Mouse (Mus musculus): Measurements from ENCODE around the gene Atp13a2. TPM values are rescaled to one million over a fixed set of nuclear protein-coding genes. Genes with fewer than 3 reads are reported as not detected.

Atp13a2 gene
- total RNA-seq, 2 experiments from 2014 or later: 218 TPM

DNA sequence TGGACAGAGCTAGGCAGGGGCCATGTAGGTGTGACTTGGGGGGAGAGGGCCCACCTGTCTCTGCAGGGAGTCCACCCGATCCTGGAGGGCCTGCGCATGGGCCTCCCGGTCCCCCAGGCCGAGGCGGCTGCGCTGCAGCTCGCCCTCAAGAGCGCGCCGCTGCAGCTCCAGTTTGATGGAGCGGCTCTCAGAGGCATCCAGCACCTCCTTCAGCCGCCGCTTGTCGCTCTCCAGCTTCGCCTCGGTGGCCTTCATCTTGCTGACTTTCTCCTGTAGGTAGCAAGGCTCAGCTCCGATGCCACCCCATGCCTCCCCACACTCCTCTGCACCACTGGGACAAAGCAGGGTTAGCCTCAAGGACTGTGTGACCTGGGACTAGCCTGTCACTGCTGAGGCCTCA, 33.5 kb downstream of the Atp13a2 start:
- intact Hi-C loops (cut with DNase I): no loop called here

DNA sequence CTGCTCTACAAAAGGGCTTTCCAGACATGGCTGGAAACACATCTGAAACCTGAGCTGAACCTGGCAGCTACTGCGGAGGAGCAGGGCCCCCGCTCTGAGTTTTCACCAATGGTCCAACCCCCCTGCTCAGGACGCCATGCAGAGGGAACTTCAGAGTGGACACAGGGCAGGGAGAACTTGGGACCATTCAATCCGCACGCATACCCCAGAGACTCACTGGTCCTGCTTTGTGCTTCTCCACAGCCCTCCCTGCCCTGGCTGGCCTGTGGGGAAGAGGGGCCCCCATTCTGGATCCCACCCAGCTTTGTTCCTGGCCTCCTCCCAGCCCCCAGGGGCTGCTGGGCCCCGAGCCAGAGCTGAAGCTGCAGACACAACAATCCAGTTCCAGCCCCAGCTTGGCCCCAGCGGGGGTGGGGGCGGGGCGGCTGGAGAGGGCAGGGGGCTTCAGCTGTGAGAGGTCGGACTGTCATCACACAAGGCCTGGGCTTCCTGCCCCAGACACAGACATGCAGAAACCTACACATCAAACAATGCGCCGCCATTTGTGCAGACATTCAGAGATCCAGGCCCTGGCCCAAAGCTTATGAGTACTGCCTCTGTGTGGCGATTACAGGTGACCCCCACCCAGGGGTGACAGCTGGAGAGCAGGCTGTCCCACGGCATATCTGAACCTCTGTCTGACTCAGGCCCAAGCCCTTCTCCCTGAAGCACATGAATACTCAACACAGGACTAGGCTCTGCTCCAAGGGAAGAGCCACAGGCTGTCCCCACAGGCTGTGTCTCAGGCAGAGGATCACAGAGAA, 34.3 kb downstream of the Atp13a2 start:
- no peak for DNase-seq (ENCODE audit: low spot score in 2 of 2)
- intact Hi-C loops (cut with DNase I): no loop called here

More for the DNA sequence above, 33.5 kb downstream of the Atp13a2 start:
- DNase-seq (ENCODE audit: low spot score in 2 of 2): no peak

DNA sequence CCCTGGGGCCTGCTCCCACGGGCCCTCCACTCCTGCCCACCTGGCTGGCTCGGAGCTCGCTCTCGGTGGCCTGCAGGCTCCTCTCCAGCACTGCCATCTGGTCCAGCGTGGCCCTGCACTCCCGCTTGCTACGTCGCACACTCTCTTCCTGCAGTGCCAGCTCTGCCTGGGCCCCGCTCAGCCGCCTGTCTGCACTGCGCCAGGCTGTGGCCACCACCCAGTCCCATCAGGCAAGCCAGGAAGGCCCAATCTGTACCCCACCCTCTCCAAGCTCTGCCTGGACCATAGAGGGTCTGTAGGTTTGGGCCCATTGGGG, 34.9 kb downstream of the Atp13a2 start:
- DNase-seq (ENCODE audit: low spot score in 2 of 2): no peak
- intact Hi-C loops (cut with DNase I): no loop called here

DNA sequence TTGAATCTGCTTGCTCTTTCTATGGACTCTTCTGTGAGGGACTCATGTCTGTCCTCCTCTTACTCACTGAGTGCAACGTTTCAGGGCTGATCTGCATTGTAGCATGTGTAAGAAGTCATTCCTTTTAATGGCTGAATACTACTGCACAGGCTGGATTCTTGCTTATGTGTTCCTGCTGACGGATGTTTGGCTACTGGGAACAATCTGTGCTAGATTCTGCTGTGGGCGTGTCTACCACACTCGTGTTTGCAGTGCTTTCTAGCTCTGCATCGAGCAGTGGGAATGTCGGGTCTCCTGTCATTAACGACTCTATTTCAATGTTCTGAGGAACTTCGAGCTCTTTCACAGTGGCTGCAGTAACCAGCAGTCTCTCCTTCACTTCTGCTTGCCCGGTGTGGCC, 37.4 kb downstream of the Atp13a2 start:
- peak in 1 of 2 experiments; percentile 56 for DNase-seq (ENCODE audit: low spot score in 2 of 2)
- intact Hi-C loops (cut with DNase I): no loop called here

DNA sequence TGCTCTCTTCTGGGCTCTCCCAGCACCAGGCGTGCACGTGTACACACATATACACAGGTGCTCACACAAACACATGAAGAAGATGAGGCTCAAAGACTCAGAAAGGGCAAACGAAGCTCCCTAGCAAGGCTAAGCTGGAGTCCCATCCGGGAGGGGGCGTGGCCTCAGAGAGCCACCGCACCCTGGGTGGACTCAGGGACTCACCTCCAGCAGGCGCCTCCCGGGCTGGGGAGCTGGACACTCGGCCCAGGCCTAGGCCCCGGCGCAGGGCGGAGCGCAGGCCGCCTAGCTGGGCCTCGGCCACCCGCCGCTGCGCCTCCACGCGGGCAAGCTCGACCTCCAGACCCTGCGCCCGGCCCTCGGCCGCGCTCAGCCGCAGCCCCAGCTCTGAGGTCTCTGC, 38.3 kb downstream of the Atp13a2 start:
- intact Hi-C loops (cut with DNase I): no loop called here

DNA sequence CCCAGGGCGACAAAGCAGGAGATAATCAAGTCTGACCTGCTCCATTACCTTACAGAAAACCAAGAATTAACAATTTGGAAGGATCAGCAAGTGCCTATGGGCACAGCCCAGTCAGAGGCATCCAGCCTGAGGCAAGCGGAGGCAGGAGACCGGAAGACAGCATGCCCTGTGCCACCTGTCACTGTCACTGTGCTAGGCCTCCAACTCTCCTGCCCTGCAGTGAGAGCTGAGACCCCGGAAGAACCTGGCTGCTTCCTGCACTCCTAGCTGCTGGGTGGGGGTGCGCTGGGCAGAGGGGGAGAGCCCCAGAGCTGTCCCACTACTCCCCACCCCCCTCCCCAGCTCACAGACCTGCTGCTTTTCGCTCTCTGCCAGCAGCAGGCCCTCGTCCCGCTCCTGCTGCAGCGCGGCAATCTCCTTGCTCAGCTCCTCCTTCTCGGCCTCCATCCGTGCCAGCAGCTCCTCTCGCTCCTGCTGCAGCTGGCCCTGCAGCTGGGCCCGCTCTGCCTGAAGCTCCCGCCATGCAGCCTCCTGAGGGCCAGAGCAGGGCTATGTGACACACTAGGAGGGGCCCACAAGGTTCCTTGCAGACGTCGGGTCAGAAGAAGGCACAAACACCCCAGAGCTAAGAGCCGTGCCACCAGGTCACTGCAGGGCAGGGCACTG, 44.0 kb downstream of the Atp13a2 start:
- intact Hi-C loops (cut with DNase I): no loop called here
- no peak for DNase-seq (ENCODE audit: low spot score in 2 of 2)

More for the DNA sequence above, 38.3 kb downstream of the Atp13a2 start:
- no peak for DNase-seq (ENCODE audit: low spot score in 2 of 2)

DNA sequence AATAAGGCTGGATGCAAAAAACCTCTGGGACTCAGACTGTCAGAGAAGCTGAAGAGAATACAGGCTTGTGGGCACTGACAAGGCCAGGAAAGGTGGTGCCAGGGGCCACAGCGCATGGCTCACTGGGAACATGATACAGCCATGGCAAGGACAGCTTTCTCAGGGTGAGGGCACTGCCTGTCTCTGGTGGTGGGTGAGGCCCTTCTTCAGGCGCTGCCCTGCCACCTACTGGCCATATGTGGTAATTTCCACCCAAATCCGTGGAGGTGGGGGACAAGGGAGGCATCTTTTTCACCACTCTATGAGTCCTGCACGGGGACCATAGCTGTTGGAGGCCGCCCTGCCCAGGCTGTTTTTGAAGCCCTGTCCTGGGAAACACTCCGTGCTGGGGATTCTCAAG, 45.1 kb downstream of the Atp13a2 start:
- intact Hi-C loops (cut with DNase I): no loop called here

DNA sequence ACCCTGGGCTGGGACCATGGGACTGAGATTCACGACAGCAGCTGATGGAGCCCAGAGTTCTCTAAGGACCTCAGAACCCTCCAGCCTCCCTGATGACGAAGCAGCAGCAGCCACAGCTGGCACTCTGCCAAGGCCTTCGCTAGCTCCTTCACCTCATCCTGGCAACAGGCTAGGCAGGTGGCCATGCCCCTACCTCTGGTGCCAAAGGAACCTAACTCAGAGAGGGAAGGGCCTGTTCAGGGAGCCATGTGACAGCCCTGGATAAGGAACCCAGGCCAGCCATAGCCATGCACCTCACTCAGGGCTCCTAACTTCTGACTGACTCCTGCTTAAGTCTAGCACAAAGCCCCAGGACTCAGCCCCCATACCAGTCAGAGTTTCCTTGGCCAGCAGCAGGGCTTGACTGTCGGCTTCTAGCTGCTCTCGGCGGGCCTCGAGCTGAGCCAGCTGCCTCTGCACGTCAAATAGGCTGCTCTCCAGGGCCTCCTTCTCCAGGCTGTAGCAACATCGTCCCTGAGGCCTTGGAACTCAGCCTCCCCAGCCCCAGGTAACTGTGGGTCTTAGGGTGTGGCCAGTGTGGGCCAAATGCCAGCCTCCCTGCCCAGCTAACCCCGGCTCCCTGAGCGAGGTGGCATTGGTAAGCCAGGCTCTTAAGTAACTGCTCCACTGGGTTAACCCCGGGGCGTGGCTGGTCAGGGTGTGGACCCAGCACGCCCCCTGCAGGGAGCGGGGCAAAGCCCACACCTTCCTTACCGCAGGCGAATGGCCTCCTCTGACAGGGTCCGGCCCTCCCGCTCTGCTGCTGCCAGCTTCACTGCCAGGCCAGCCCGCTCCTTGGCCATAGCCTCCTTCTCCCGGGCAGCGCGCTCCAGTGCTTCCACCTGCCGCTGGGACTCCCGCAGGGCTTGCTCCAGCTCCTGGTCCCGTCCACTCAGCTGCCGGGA, 47.2 kb downstream of the Atp13a2 start:
- intact Hi-C loops (cut with DNase I): no loop called here
- DNase-seq (ENCODE audit: low spot score in 2 of 2): no peak

More for the DNA sequence above, 45.1 kb downstream of the Atp13a2 start:
- DNase-seq (ENCODE audit: low spot score in 2 of 2): peak; percentile 82 to 83

DNA sequence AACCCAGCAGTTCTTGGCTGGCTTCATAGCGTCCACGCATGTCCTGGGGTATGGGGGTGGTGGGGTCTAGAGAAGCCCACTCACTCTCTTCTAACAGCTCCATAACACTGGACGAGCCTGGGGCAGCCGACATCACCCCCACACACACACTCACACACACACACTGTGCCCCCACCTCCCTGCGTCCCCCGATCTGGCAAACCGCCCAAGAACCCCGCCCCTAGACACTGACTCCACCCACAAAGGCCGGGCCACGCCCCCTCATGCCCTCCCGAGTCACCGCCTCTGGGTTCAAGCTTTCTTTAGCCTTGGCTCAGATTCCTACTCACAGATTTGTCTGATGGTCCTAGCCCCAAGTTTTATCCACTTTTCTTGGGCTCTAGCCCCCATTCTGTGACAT, 54.4 kb downstream of the Atp13a2 start:
- DNase-seq (ENCODE audit: low spot score in 2 of 2): no peak
- intact Hi-C loops (cut with DNase I): no loop called here

DNA sequence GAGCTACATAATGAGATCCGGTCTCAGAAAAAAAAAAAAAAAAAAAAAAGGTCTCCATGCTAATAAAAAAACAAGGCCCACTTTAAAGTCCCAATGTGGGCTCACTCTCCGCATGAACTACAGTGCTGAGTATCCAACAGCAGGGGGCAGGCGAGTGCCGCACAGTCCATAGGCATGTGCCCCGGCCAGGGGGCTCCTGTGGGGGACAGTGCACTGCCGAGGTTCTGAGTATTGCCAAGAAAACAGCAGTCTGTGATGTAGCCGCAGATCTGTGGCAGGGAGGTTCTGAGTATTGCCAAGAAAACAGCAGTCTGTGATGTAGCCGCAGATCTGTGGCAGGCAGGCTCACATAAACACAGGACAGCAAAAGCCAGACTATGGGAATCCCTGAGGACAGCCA, 58.1 kb downstream of the Atp13a2 start:
- intact Hi-C loops (cut with DNase I): loop anchor here (2.0 kb wide), 1 partner anchor 16 kb away; the partner anchor contains the start of gene Crocc
- peak; percentile 67 to 69 for DNase-seq (ENCODE audit: low spot score in 2 of 2)

DNA sequence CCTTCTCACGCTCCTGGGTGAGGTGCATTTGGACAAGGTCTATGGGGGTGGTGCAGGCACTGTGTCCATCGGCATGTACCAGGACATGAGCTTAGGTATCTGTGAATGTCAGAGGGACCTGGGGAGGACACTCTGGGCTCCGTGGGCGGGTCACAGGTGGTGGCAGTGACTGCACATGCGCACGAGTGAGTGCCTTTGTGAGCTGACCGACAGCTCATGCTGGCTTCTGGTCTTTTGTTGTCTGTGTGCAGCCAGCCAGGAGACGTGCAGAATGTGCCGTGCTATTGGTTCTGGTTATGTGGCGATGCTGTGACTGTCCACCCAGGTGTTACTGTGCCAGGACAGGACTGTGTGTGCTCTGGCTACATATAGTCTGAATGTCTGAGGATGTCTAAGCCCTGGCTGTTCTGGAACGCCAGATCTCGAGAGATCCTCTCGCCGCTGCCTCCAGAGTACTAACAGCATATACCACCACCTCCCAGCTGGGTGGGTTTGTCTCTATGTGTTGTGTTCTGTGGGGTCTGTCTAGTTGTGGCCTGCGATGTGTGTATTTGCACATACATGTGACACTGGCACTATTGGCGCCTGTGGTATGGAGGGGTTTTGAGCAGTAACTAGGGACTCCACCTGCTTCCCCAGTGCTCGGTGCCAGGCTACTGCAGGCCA, 62.3 kb downstream of the Atp13a2 start:
- intact Hi-C loops (cut with DNase I): no loop called here
- DNase-seq (ENCODE audit: low spot score in 2 of 2): peak in 1 of 2 experiments; percentile 54

DNA sequence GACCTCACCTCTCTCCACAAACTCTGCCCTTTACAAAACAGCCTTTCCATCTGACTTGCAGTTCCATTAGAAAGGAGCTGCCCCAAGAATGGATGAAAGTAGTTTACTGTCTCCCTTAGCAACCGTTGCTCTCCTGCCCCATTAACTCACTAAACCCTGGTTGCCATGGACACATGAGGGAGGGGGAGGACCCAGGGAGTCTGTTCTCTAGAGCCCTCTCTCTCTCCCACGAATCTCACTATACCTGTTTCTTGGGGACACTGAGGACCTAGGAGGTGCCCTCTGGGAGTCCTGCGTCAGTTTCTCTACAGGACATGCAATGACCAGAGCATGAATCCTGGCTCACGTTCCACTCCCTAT, 62.8 kb downstream of the Atp13a2 start:
- intact Hi-C loops (cut with DNase I): no loop called here
- peak; percentile 56 to 75 for DNase-seq (ENCODE audit: low spot score in 2 of 2)

DNA sequence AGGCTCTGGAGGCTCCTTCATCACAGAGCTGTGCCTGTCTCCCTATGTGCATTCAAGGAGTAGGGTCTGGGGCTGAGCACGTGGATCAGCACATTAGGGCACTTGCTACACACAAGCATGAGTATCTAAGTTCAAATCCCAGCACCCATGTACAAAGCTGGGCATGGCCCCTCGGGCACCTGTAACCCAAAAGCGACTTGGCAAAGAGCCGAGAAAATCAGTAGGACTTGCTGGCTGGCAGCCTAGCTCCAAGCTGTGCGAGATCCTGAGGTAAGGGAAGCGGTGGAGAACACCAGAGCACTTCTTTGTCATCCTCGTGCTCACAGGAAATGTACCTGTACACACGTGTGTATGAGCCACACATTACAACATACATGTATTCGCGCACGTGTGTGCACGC, 65.8 kb downstream of the Atp13a2 start:
- DNase-seq (ENCODE audit: low spot score in 2 of 2): no peak
- intact Hi-C loops (cut with DNase I): no loop called here

DNA sequence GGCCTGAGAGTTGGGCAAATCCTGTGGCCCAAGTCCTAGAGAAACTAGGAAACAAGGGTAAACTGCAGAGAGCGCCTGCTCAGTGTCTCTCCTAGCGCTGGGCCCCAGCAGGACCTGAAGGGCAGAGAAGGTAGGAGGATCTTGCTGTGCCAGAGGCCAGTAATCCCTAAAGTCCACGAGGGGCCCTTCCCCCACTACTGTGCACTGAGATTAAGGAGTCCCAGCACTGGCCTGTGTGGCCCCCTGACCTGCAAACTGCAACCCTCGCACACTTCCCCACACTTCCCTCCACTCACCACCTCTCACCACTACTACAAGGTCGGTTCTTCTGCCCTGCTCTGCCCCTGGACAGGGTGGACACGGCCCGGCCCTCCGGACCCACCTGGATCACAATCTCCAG, 66.5 kb downstream of the Atp13a2 start:
- intact Hi-C loops (cut with DNase I): no loop called here
- no peak for DNase-seq (ENCODE audit: low spot score in 2 of 2)

DNA sequence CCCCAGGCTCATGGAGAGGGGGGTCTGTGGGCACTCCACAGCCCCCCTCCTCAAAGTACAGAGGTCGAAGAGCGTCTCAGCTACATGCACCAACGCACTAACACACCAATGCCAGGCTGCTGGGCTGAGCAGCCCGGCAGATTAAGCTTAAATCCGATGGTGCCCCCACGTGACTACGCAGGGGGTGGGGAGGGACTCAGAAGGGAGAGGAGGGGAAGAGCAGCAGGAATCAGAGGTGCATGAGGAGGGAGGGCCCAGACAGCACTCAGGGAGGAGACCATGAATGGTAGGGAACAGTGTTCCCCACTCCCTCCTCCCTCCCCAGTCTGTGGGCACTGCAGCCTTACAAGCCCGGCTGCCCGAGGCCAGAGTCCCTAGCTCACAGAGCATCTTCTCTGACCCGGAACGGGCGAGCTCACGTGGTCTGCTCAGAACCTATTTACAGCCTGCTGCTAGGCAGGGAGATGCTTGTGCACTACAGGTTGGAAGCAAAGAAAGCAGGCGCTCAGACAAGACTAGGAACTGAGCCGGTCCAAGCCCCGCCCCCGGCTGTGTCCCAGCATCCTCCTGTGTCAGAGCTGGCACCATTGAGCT, 67.0 kb downstream of the Atp13a2 start:
- peak; percentile 75 to 95 for DNase-seq (ENCODE audit: low spot score in 2 of 2)
- intact Hi-C loops (cut with DNase I): no loop called here

All from left cerebral cortex, postnatal 14 days (tissue).